Mouse (Mus musculus) lung, embryonic 16.5 days (tissue): ENCODE results near the gene Ehhadh. TPM values are rescaled to one million over a fixed set of nuclear protein-coding genes. Genes with fewer than 3 reads are reported as not detected.

Source experiments
- ATAC-seq: fragments of 200-750 bp; cut with Nextera tagmentation; 2 replicates; pipeline ENCODE4 v1.8.0; 2017; ENCODE audit warnings: low read depth, mild to moderate bottlenecking, moderate library complexity
- H3K27ac ChIP-seq: fragments of 300-500 bp; sonication (generic); 2 replicates; pipeline ENCODE4 v1.5.1; 2014; ENCODE audit warnings: mild to moderate bottlenecking, control low read depth, low read length
- H3K27me3 ChIP-seq: fragments of 300-500 bp; sonication (generic); 2 replicates; pipeline ENCODE4 v1.6.1; 2014; ENCODE audit warnings: low read depth, low read length, mixed read lengths; ENCODE audit not compliant: control insufficient read depth, insufficient read depth
- H3K36me3 ChIP-seq: fragments of 300-500 bp; sonication (generic); 2 replicates; pipeline ENCODE4 v1.6.1; 2014; ENCODE audit warnings: low read length; ENCODE audit not compliant: control insufficient read depth, insufficient read depth
- H3K4me1 ChIP-seq: fragments of 300-500 bp; sonication (generic); replicated peaks from 2 replicates; pipeline ENCODE4 v1.6.1; 2014; ENCODE audit warnings: low read length, mixed read lengths; ENCODE audit not compliant: control insufficient read depth, insufficient read depth
- H3K4me2 ChIP-seq: fragments of 300-500 bp; sonication (generic); 2 replicates; pipeline ENCODE4 v1.6.1; 2014; ENCODE audit warnings: low read depth, low read length, control low read depth
- H3K4me3 ChIP-seq: fragments of 300-500 bp; sonication (generic); 2 replicates; pipeline ENCODE4 v1.5.1; 2014; ENCODE audit warnings: mild to moderate bottlenecking, low read length, control low read depth
- H3K9ac ChIP-seq: fragments of 300-500 bp; sonication (generic); 2 replicates; pipeline ENCODE4 v1.6.1; 2014; ENCODE audit warnings: low read length, control low read depth
- H3K9me3 ChIP-seq: fragments of 300-500 bp; sonication (generic); 2 replicates; pipeline ENCODE4 v1.6.1; 2016; ENCODE audit warnings: low read length; ENCODE audit not compliant: control insufficient read depth
- WGBS: fragments of 180-500 bp; shearing (Covaris S2); extraction: QIAGEN DNeasy Blood & Tissue Kit; methylation state at CpG from one replicate; pipeline ENCODE4 v1.1.7; 2014; 5-methylcytosine and 5-hydroxymethylcytosine counted together
- polyA plus RNA-seq: library from polyadenylated mRNA; unstranded; fragments of >200 nt; fragmentation: Nextera tagmentation; extraction: Ambion mirVana; gene quantifications from 2 replicates; pipeline ENCODE4 v1.2.1, GENCODE M21; 2015

The Ehhadh gene
- polyA plus RNA-seq, result 2.4 and 2.6 TPM in 2 replicates

DNA sequence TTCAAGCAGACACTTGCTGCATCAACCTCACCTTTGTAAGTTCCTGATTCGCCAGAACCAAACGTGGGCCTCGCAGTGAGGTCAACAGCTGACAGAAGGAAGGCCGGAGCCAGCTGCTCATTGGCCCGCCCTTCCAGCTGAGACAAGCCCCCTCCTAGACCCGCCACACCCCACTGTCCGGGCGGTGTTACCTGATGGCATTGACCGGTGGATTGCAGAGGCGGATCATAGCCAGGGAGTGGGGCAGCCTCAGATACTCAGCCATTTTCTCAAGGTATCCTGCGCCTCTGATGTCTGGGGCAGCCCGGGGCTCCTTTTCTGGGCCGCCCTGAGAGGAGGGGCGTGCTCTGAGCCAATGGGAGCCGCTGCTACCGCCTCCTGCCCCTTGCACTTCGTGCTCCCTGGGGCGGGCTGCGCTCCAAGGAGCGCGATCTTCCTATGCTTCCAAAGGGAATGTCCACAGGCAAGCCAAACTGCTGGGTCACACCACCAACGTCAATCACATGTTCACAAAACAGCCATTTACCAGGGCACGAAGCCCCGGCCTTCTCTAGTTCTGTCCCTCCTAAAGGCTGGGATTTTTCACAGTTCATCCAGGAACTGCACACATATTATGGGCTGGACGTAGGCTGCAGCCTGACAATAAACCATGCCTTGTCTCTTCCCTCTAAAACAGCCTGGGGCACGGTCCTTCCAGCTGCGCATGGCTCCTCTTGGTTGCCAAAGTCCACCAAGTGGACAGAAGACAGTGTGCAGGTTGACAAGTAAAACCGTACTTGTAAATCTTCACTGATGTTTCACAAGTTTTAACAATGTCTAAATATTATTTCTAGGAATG, at the start of gene Ehhadh:
Gene Ehhadh, minus strand, starts transcription at position 292 of the 838 bp plus-strand sequence.
- ATAC-seq, result peak; percentile 97
- H3K4me2 ChIP-seq, result peak within 1 kb of the TSS; percentile 76
- no peaks in the 10 kb centered on the region for H3K36me3 ChIP-seq
- H3K9ac ChIP-seq, result peak within 1 kb of the TSS; percentile 73
- H3K9me3 ChIP-seq, result no peaks in the 10 kb centered on the region
- H3K27me3 ChIP-seq, result no peaks in the 10 kb centered on the region
- H3K4me1 ChIP-seq, result 0 out of 2 replicates have a peak, but pooled peaks cover 2% of the 10 kb centered on the region
- H3K27ac ChIP-seq, result no peak within 1 kb of the TSS
- peak within 1 kb of the TSS; percentile 65 for H3K4me3 ChIP-seq
- WGBS, result 7% methylated on average over 27 of the region's 28 CpGs

DNA sequence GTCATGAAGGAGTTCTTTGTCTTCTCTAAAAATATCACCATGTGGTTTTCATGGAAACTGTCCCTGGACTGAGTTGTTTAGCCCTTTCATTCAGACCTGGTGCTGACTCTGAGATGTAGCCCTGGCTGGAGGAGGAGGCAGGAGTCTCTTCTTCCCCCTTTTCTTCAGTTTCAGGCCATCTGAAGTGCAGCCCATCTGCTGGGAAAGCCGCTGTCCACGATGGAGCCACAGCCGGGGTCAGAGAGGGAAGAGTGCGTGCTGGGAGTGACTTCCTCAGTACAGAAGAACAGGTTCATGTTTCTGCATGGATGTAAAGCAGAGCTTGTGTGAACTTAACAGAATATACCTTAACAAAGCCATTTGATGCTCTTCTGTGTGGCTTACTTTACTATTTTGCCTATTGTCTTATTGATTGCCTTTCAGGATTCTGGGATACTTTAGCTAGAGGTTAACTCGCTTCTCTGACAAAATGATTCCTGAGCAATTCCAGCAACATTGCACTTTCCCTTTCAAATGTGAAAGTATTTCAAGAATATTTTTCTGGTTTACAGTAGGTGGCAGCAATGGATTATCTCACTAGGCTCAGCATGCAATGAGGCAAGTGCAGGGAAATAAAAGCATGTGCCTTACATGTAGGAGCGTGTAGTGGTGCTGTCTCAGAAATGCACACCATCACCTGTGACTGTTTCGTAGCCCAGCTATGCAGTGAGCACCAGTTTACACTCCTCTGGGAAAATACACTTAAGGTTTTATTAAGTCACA, 48.9 kb upstream of the Ehhadh start:
- 45% methylated on average over 7 of the region's 7 CpGs for WGBS
- H3K27ac ChIP-seq, result no peak overlapping the region

DNA sequence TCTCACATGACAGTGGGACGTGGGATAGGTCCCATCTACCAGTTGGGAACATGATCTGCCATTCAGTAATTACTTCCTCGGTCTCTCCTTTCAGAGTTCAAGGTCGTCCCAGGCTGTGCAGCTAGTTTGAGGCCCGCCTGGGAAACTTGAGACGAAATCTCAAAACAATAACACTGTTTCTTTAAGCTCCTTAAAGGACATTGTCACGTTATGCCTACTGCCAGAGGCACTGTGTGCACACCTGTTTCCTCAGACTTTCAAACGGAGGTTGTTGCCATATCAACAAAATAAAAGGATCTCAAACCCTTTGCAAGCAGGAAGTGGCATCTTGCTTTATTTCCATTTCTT, 48.0 kb upstream of the Ehhadh start:
- no peaks in the 10 kb centered on the region for H3K4me1 ChIP-seq
- 40% methylated on average over 7 of the region's 7 CpGs for WGBS
- H3K27ac ChIP-seq, result no peak overlapping the region
- H3K27me3 ChIP-seq, result no peaks in the 10 kb centered on the region
- no peaks in the 10 kb centered on the region for H3K9me3 ChIP-seq
- H3K4me3 ChIP-seq, result no peak overlapping the region
- H3K9ac ChIP-seq, result no peak overlapping the region
- H3K4me2 ChIP-seq, result no peak overlapping the region
- H3K36me3 ChIP-seq, result no peaks in the 10 kb centered on the region
- no peak for ATAC-seq

More for the DNA sequence above, 48.9 kb upstream of the Ehhadh start:
- Histone ChIP-seq H3K4me2 (no peak overlapping the region), H3K4me1 (no peaks in the 10 kb centered on the region), H3K9ac (no peak overlapping the region), H3K27me3 (no peaks in the 10 kb centered on the region), H3K36me3 (no peaks in the 10 kb centered on the region), H3K9me3 (no peaks in the 10 kb centered on the region), H3K4me3 (no peak overlapping the region)
- no peak for ATAC-seq

DNA sequence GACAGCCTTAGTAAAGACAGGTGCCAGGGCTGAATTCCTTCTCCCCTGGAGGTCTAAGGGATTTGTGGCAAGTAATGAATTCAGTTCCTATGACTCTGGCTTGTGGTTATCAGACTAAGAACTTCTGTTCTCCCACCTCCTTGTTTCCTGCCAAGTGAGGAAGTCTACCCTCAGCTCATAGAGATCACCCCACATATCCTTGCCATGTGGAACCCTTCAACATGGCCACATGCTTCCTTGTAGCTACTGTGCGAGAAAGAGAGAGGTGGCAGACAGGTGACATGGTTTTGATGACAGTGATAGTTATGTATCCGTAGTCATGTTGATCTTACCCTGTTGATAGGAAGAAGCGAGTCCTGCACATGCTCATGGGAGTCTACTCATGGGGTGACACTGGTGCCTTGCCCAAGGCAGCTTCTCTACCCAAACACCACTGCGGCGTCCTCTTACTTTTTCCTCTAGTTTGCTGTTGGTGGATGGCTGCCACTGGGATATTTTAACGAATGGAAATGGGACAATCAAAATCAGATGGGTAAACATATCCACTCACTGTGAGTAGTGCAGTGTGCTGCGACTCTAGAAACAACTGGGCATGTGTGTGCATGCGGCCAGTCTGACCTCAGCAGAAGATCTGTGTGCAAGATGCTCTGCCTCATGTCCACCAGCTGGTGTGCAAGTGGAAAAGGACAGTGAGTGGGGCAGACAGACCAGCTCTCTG, 47.4 kb upstream of the Ehhadh start:
- no peak overlapping the region for H3K4me3 ChIP-seq
- no peak for ATAC-seq
- H3K27ac ChIP-seq, result no peak overlapping the region
- no peak overlapping the region for H3K9ac ChIP-seq
- 77% methylated on average over 8 of the region's 8 CpGs for WGBS
- H3K4me1 ChIP-seq, result no peaks in the 10 kb centered on the region
- no peak overlapping the region for H3K4me2 ChIP-seq
- H3K36me3 ChIP-seq, result no peaks in the 10 kb centered on the region
- no peaks in the 10 kb centered on the region for H3K27me3 ChIP-seq
- no peaks in the 10 kb centered on the region for H3K9me3 ChIP-seq

DNA sequence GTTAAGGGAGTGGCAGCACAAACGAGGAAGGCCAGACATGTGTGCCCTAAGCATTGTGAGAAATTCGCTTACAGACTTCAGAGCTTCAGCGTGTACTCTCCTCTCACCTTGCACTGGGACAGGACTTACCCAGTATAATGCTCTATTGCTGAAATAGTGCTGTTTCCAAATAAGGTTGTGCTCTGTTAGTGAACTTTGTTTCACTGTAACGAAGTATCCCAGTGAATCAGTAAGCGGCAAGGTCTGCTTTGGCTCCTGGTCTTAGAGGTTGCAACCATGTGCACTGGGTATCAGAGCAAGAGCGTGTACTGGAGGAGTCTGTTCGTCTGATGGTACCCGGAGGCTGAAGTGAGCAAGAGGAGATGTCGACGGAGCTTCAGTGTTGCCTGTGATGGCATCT, 46.4 kb upstream of the Ehhadh start:
- 82% methylated on average over 10 of the region's 10 CpGs for WGBS
- Histone ChIP-seq H3K9me3 (no peaks in the 10 kb centered on the region), H3K9ac (no peak overlapping the region), H3K36me3 (no peaks in the 10 kb centered on the region), H3K4me3 (no peak overlapping the region), H3K4me1 (no peaks in the 10 kb centered on the region), H3K27ac (no peak overlapping the region), H3K4me2 (no peak overlapping the region), H3K27me3 (no peaks in the 10 kb centered on the region)
- ATAC-seq, result no peak

DNA sequence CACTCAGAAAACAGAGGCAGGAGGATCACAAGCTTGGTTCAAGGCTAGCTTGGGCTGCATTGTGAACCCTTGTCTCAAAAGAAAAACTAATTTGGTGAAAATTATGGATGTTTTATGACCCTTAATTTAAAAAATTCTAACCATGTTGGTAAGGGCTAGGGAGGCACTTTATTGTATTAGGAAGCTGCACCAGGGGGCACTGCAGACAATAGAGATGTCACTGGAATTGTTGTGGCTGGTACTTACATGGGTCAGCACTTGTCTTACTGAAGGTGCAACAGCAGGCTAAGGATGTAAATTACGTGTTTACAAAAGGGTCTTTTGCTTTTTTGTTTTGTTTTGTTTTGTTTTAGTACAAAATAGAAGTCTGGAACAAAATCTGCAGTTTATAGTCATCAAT, 45.9 kb upstream of the Ehhadh start:
- H3K4me1 ChIP-seq, result no peaks in the 10 kb centered on the region
- WGBS, result 71% methylated on average over 1 of the region's 1 CpGs
- H3K9ac ChIP-seq, result no peak overlapping the region
- no peak overlapping the region for H3K27ac ChIP-seq
- no peaks in the 10 kb centered on the region for H3K9me3 ChIP-seq
- no peaks in the 10 kb centered on the region for H3K27me3 ChIP-seq
- H3K4me2 ChIP-seq, result no peak overlapping the region
- no peak overlapping the region for H3K4me3 ChIP-seq
- ATAC-seq, result no peak
- H3K36me3 ChIP-seq, result no peaks in the 10 kb centered on the region

DNA sequence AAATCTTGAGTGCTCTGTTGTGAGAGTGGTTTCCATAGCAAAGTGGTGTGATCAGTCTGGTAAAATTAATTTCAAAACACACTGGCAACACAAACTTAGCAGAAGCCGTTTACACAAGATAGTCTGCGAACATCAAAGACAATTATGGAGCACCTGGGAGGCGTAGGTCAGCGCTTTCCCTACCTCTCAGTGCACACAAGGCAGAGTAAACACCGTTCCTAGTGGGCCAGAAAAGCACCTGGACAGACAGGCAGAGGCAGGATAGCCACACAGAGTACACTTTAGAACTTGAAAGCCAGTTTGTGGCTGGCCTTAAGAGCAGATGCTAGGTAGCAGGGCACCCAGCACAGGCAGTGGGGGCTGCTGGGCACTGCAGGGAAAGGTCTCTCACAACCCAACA, 44.2 kb upstream of the Ehhadh start:
- H3K9me3 ChIP-seq, result no peaks in the 10 kb centered on the region
- no peak overlapping the region for H3K4me3 ChIP-seq
- H3K4me2 ChIP-seq, result no peak overlapping the region
- peak; percentile 62; the same call in 1 of the 2 replicates for ATAC-seq
- no peaks in the 10 kb centered on the region for H3K36me3 ChIP-seq
- no peaks in the 10 kb centered on the region for H3K27me3 ChIP-seq
- 23% methylated on average over 5 of the region's 5 CpGs for WGBS
- H3K27ac ChIP-seq, result no peak overlapping the region
- peaks cover 6% of the 10 kb centered on the region for H3K4me1 ChIP-seq
- H3K9ac ChIP-seq, result no peak overlapping the region

DNA sequence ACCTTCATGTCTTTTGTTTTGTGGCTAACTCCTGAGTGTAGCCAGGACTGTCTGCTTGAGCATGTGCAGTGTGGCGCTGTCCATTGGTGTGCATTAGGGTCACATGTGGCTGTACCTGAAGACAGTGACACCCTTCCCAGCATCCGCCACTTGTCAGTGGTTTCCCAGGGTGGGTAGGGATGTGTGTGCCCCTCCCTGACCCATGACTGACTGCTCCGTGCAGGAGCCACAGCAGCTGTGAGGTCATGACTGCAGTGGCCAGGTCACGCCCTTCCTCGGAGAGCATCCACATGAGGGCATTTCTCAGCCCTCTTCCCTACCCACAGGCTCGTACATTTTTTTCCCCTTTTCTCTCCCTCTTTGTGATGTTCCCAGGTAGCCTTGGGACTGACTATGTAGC, 43.2 kb upstream of the Ehhadh start:
- 43% methylated on average over 6 of the region's 6 CpGs for WGBS
- H3K9ac ChIP-seq, result no peak overlapping the region
- ATAC-seq, result no peak

DNA sequence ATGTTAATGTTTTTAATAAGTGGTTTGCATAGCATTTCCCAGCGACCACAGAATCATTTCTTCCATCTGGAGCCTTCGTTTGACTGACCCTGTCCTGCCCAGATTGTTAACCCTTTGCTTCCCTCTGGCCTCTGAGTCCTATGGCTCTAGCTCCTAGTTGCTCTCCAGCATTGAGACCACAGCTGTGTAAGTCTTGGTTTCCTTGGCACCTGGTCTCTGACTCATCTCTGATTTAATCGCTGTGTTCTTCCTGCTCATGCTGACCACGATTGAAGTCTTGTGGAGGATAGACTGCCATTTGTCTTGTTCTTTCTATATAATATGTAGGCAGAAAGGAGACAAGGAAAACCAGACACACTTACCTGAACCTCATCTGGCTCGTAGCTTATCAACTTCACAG, 42.1 kb upstream of the Ehhadh start:
- Histone ChIP-seq H3K36me3 (no peaks in the 10 kb centered on the region), H3K4me2 (no peak overlapping the region), H3K27ac (no peak overlapping the region), H3K27me3 (no peaks in the 10 kb centered on the region), H3K9me3 (no peaks in the 10 kb centered on the region), H3K9ac (no peak overlapping the region), H3K4me3 (no peak overlapping the region), H3K4me1 (peaks cover 6% of the 10 kb centered on the region)
- WGBS, result 27% methylated on average over 5 of the region's 5 CpGs
- ATAC-seq, result no peak

More for the DNA sequence above, 43.2 kb upstream of the Ehhadh start:
- Histone ChIP-seq H3K27me3 (no peaks in the 10 kb centered on the region), H3K36me3 (no peaks in the 10 kb centered on the region), H3K27ac (no peak overlapping the region), H3K4me3 (no peak overlapping the region), H3K4me1 (peaks cover 6% of the 10 kb centered on the region), H3K9me3 (no peaks in the 10 kb centered on the region), H3K4me2 (no peak overlapping the region)
